Mouse (Mus musculus) hindbrain, embryonic 13.5 days (tissue): ENCODE data around the gene Cby3. TPM values are rescaled to one million over a fixed set of nuclear protein-coding genes. Genes with fewer than 3 reads are reported as not detected.
A peak's percentile ranks its signal among the peaks of the same experiment; 100 is the strongest.
"Not testable (repeated sequence)": the region's sequence is repeated elsewhere in the genome, so short reads cannot be mapped to it uniquely, and the experiment has no call there.

Experiments used
- ATAC-seq: fragments of 200-750 bp; cut with Nextera tagmentation; 2 replicates; pipeline ENCODE4 v1.8.0; 2017; ENCODE audit warnings: moderate TSS enrichment; ENCODE audit not compliant: low FRiP score
- H3K27ac ChIP-seq: fragments of 300-500 bp; sonication (generic); 2 replicates; pipeline ENCODE4 v1.5.1; 2015; ENCODE audit warnings: inconsistent platforms, mild to moderate bottlenecking, moderate library complexity
- H3K27me3 ChIP-seq: fragments of 300-500 bp; sonication (generic); 2 replicates; pipeline ENCODE4 v1.6.1; 2015; ENCODE audit warnings: mild to moderate bottlenecking, inconsistent platforms
- H3K36me3 ChIP-seq: fragments of 300-500 bp; sonication (generic); 2 replicates; pipeline ENCODE4 v1.6.1; 2015; ENCODE audit warnings: mild to moderate bottlenecking, inconsistent platforms
- H3K4me1 ChIP-seq: fragments of 300-500 bp; sonication (generic); replicated peaks from 2 replicates; pipeline ENCODE4 v1.6.1; 2015; ENCODE audit warnings: inconsistent platforms
- H3K4me2 ChIP-seq: fragments of 300-500 bp; sonication (generic); 2 replicates; pipeline ENCODE4 v1.6.1; 2015; ENCODE audit warnings: inconsistent platforms, mild to moderate bottlenecking, moderate library complexity
- H3K4me3 ChIP-seq: fragments of 300-500 bp; sonication (generic); 2 replicates; pipeline ENCODE4 v1.5.1; 2015; ENCODE audit warnings: mild to moderate bottlenecking, inconsistent platforms
- H3K9ac ChIP-seq: fragments of 300-500 bp; sonication (generic); 2 replicates; pipeline ENCODE4 v1.6.1; 2015; ENCODE audit warnings: mild to moderate bottlenecking, inconsistent platforms
- H3K9me3 ChIP-seq: fragments of 300-500 bp; sonication (generic); 2 replicates; pipeline ENCODE4 v1.6.1; 2016; ENCODE audit warnings: inconsistent platforms
- WGBS: fragments of 180-500 bp; shearing (Covaris S2); methylation state at CpG from one replicate; pipeline ENCODE4 v1.1.7; 2015; 5-methylcytosine and 5-hydroxymethylcytosine counted together
- polyA plus RNA-seq: library from polyadenylated mRNA; unstranded; fragments of >200 nt; fragmentation: Nextera tagmentation; extraction: Ambion mirVana; gene quantifications from 2 replicates; pipeline ENCODE4 v1.2.1, GENCODE M21; 2015

The Cby3 gene
- 0.75 and 1.4 TPM in 2 replicates for polyA plus RNA-seq

DNA sequence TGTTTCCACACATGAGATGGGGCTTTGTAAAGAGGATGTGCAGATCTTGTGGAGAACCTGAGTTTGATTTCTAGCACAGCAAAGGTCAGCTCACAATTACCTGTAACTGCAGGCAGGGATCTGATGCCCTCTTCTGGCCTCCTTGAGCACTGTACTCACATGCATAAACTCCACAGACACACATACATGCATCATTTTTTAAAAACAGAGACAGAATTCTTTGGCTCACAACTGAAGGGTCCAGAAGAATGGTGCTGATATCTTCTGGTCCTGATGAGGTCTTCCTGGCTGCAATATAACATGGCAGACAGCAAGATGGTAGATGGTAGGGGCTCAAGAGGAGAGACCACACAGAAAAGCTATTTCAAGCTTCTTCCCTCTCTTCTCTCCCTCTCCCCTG lies at the start of gene Cby3:
Cby3 (plus strand) TSS at position 301 of the 400 bp plus-strand sequence.
- ATAC-seq, result no peak
- Histone ChIP-seq H3K4me2 (no peak within 1 kb of the TSS), H3K9ac (no peak within 1 kb of the TSS), H3K4me1 (peaks cover 5% of the 10 kb centered on the region; the same call in 1 of the 2 replicates), H3K36me3 (no peaks in the 10 kb centered on the region), H3K27me3 (peaks cover 15% of the 10 kb centered on the region), H3K27ac (no peak within 1 kb of the TSS), H3K9me3 (no peaks in the 10 kb centered on the region), H3K4me3 (no peak within 1 kb of the TSS)

DNA sequence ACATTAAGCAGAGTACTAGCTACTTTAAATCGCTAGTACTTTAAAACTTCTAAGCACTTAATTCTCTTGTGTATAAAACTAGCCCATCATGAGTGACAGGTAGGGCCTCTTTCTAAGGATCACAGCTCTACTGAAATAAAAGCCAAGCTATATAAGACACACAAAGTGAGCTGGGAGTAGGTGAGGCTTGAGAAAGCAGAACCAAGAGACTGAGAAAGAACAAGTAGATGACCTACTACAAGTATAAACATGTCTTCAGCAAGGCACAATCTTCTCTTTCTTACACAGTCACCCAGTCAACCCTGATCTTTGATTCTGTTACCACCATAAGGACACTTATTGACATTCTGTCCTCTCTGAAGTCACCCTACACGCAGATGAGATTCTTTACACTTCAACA lies 41.5 kb upstream of the Cby3 start:
- WGBS, result 91% methylated on average over 2 of the region's 2 CpGs

GRCm38 (mm10) chr11:50319343-50319742 lies 34.9 kb upstream of the Cby3 start:
- H3K4me2 ChIP-seq, H3K27ac ChIP-seq, ATAC-seq, H3K9me3 ChIP-seq, H3K36me3 ChIP-seq, H3K27me3 ChIP-seq, H3K4me3 ChIP-seq, H3K9ac ChIP-seq: not testable (repeated sequence)
- 86% methylated on average over 4 of the region's 4 CpGs for WGBS
- H3K4me1 ChIP-seq, result peaks cover 37% of the 10 kb centered on the region

More for the DNA sequence above, 41.5 kb upstream of the Cby3 start:
- Histone ChIP-seq H3K9ac (no peak overlapping the region), H3K4me1 (0 out of 2 replicates have a peak, but pooled peaks cover 6% of the 10 kb centered on the region), H3K36me3 (peaks cover 25% of the 10 kb centered on the region), H3K27me3 (no peaks in the 10 kb centered on the region), H3K9me3 (no peaks in the 10 kb centered on the region), H3K27ac (no peak overlapping the region), H3K4me2 (no peak overlapping the region), H3K4me3 (no peak overlapping the region)
- no peak for ATAC-seq

GRCm38 (mm10) chr11:50321239-50321638 lies 33.0 kb upstream of the Cby3 start:
- no peaks in the 10 kb centered on the region for H3K27me3 ChIP-seq
- no peak overlapping the region for H3K4me3 ChIP-seq
- peaks cover 5% of the 10 kb centered on the region; the same call in 1 of the 2 replicates for H3K36me3 ChIP-seq
- no peak for ATAC-seq
- no peak overlapping the region for H3K4me2 ChIP-seq
- no peak overlapping the region for H3K27ac ChIP-seq
- no peaks in the 10 kb centered on the region for H3K9me3 ChIP-seq
- H3K4me1 ChIP-seq, result peaks cover 41% of the 10 kb centered on the region
- H3K9ac ChIP-seq, result no peak overlapping the region
- 97% methylated on average over 6 of the region's 6 CpGs for WGBS

DNA sequence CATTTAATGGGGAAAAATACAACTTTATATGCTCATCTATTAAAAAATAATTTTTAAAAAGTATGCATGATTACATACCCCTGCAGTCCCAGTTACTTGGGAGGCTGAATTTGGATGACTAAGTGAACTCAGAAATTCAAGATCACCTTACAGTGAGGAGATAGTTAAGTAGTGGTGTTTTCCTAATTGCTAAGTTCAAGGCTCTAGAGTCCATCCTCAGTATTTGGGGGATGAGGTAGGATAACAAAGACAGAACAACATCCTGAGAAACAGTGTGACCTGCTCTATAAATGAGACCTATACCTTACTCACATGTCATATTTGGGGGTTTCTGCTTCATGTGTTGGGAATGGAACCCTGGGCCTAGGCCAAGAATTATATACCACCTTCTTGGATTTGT lies 31.9 kb upstream of the Cby3 start:
- Histone ChIP-seq H3K9me3 (no peaks in the 10 kb centered on the region), H3K4me2 (0 out of 2 replicates have a peak overlapping the region, but pooled peaks have one; percentile 17), H3K9ac (no peak overlapping the region), H3K27ac (no peak overlapping the region), H3K4me1 (peaks cover 48% of the 10 kb centered on the region), H3K4me3 (no peak overlapping the region), H3K36me3 (peaks cover 5% of the 10 kb centered on the region; the same call in 1 of the 2 replicates), H3K27me3 (no peaks in the 10 kb centered on the region)
- no peak for ATAC-seq

GRCm38 (mm10) chr11:50323843-50324242 lies 30.4 kb upstream of the Cby3 start:
- 40% methylated on average over 1 of the region's 1 CpGs for WGBS

GRCm38 (mm10) chr11:50324751-50325471 lies 29.4 kb upstream of the Cby3 start:
- H3K9ac ChIP-seq, result peak overlapping the region; percentile 96
- H3K27me3 ChIP-seq, result no peaks in the 10 kb centered on the region
- ATAC-seq, result peak; percentile 78
- H3K4me1 ChIP-seq, result peaks cover 48% of the 10 kb centered on the region
- H3K9me3 ChIP-seq, result no peaks in the 10 kb centered on the region
- peak overlapping the region; percentile 94 for H3K27ac ChIP-seq
- 1% methylated on average over 34 of the region's 34 CpGs for WGBS
- peak overlapping the region; percentile 70 for H3K4me2 ChIP-seq
- peak overlapping the region; percentile 78 for H3K4me3 ChIP-seq
- no peaks in the 10 kb centered on the region for H3K36me3 ChIP-seq

More at GRCm38 (mm10) chr11:50323843-50324242, 30.4 kb upstream of the Cby3 start:
- Histone ChIP-seq H3K36me3 (peaks cover 5% of the 10 kb centered on the region; the same call in 1 of the 2 replicates), H3K4me3 (peak overlapping the region; percentile 78), H3K27ac (no peak overlapping the region), H3K4me1 (peaks cover 48% of the 10 kb centered on the region), H3K4me2 (peak overlapping the region; percentile 70), H3K27me3 (no peaks in the 10 kb centered on the region), H3K9me3 (no peaks in the 10 kb centered on the region), H3K9ac (peak overlapping the region; percentile 96)
- no peak for ATAC-seq

- H3K4me3 ChIP-seq, result peak within 1 kb of the TSS; percentile 78
- H3K27ac ChIP-seq, result peak within 1 kb of the TSS; percentile 94
- peaks cover 44% of the 10 kb centered on the region for H3K4me1 ChIP-seq
- no peaks in the 10 kb centered on the region for H3K27me3 ChIP-seq
- H3K9ac ChIP-seq, result peak within 1 kb of the TSS; percentile 96
- ATAC-seq, result peak; percentile 99
- H3K9me3 ChIP-seq, result no peaks in the 10 kb centered on the region
- H3K4me2 ChIP-seq, result peak within 1 kb of the TSS; percentile 71
- no peaks in the 10 kb centered on the region for H3K36me3 ChIP-seq
- WGBS, result under 1% methylated on average over 64 of the region's 64 CpGs
Observed at GRCm38 (mm10) chr11:50325496-50326301, 28.6 kb upstream of the Cby3 start, which contains the start of gene Canx. TSS of gene Canx (minus strand) at chr11:50325673.

GRCm38 (mm10) chr11:50326302-50326966 lies 27.8 kb upstream of the Cby3 start:
- Histone ChIP-seq H3K4me3 (peak overlapping the region; percentile 78), H3K4me2 (peak overlapping the region; percentile 71), H3K4me1 (peaks cover 41% of the 10 kb centered on the region), H3K36me3 (no peaks in the 10 kb centered on the region), H3K27ac (peak overlapping the region; percentile 93), H3K9ac (peak overlapping the region; percentile 83), H3K27me3 (no peaks in the 10 kb centered on the region), H3K9me3 (no peaks in the 10 kb centered on the region)
- 7% methylated on average over 7 of the region's 7 CpGs for WGBS
- ATAC-seq, result no peak

- H3K4me1 ChIP-seq, result peaks cover 25% of the 10 kb centered on the region
- no peaks in the 10 kb centered on the region for H3K9me3 ChIP-seq
- no peak overlapping the region for H3K9ac ChIP-seq
- H3K4me2 ChIP-seq, result no peak overlapping the region
- no peak overlapping the region for H3K4me3 ChIP-seq
- H3K27me3 ChIP-seq, result no peaks in the 10 kb centered on the region
- H3K27ac ChIP-seq, result no peak overlapping the region
- ATAC-seq, result no peak
- H3K36me3 ChIP-seq, result no peaks in the 10 kb centered on the region
- WGBS, result 94% methylated on average over 3 of the region's 3 CpGs
Observed at GRCm38 (mm10) chr11:50328075-50328625, 26.1 kb upstream of the Cby3 start.

- Histone ChIP-seq H3K9ac (no peak overlapping the region), H3K4me1 (peaks cover 12% of the 10 kb centered on the region), H3K36me3 (no peaks in the 10 kb centered on the region), H3K4me3 (no peak overlapping the region), H3K27ac (no peak overlapping the region), H3K27me3 (no peaks in the 10 kb centered on the region), H3K9me3 (no peaks in the 10 kb centered on the region), H3K4me2 (no peak overlapping the region)
- 94% methylated on average over 1 of the region's 1 CpGs for WGBS
- no peak for ATAC-seq
Observed at GRCm38 (mm10) chr11:50329378-50329777, 24.9 kb upstream of the Cby3 start.

- no peaks in the 10 kb centered on the region for H3K4me1 ChIP-seq
- 88% methylated on average over 3 of the region's 3 CpGs for WGBS
- H3K27me3 ChIP-seq, result no peaks in the 10 kb centered on the region
- H3K9ac ChIP-seq, result no peak overlapping the region
- no peak overlapping the region for H3K27ac ChIP-seq
- no peak for ATAC-seq
- no peaks in the 10 kb centered on the region for H3K36me3 ChIP-seq
- H3K9me3 ChIP-seq, result no peaks in the 10 kb centered on the region
- H3K4me3 ChIP-seq, result no peak overlapping the region
- no peak overlapping the region for H3K4me2 ChIP-seq
Observed at GRCm38 (mm10) chr11:50333181-50333580, 21.1 kb upstream of the Cby3 start.
